Mouse (Mus musculus) limb, embryonic 12.5 days (tissue): ENCODE results near the gene Rbm17. TPM values are rescaled to one million over a fixed set of nuclear protein-coding genes. Genes with fewer than 3 reads are reported as not detected.
A peak's percentile ranks its signal among the peaks of the same experiment; 100 is the strongest.

Experiments used
- ATAC-seq: fragments of 200-750 bp; cut with Nextera tagmentation; 2 replicates; pipeline ENCODE4 v1.8.0; 2017; ENCODE audit warnings: low read depth, moderate TSS enrichment; ENCODE audit not compliant: insufficient number of reproducible peaks, insufficient read depth, low FRiP score, low TSS enrichment
- H3K27ac ChIP-seq: fragments of 300-500 bp; sonication (generic); 2 replicates; pipeline ENCODE4 v1.5.1; 2016; ENCODE audit warnings: mild to moderate bottlenecking, moderate library complexity
- H3K27me3 ChIP-seq: fragments of 300-500 bp; sonication (generic); 2 replicates; pipeline ENCODE4 v1.6.1; 2016; ENCODE audit warnings: mild to moderate bottlenecking, moderate library complexity
- H3K36me3 ChIP-seq: fragments of 300-500 bp; sonication (generic); 2 replicates; pipeline ENCODE4 v1.6.1; 2016; ENCODE audit warnings: mild to moderate bottlenecking, moderate library complexity
- H3K4me1 ChIP-seq: fragments of 300-500 bp; sonication (generic); replicated peaks from 2 replicates; pipeline ENCODE4 v1.6.1; 2016
- H3K4me2 ChIP-seq: fragments of 300-500 bp; sonication (generic); 2 replicates; pipeline ENCODE4 v1.6.1; 2016; ENCODE audit warnings: mild to moderate bottlenecking, moderate library complexity
- H3K4me3 ChIP-seq: fragments of 300-500 bp; sonication (generic); replicated peaks from 2 replicates; pipeline ENCODE4 v1.5.1; 2016; ENCODE audit warnings: mild to moderate bottlenecking
- H3K9ac ChIP-seq: fragments of 300-500 bp; sonication (generic); replicated peaks from 2 replicates; pipeline ENCODE4 v1.6.1; 2016; ENCODE audit warnings: mild to moderate bottlenecking, moderate library complexity
- H3K9me3 ChIP-seq: fragments of 300-500 bp; sonication (generic); 2 replicates; pipeline ENCODE4 v1.6.1; 2016; ENCODE audit warnings: mild to moderate bottlenecking, moderate library complexity
- WGBS: fragments of 180-500 bp; shearing (Covaris S2); methylation state at CpG from one replicate; pipeline ENCODE4 v1.1.7; 2016; 5-methylcytosine and 5-hydroxymethylcytosine counted together
- polyA plus RNA-seq: library from polyadenylated mRNA; unstranded; fragments of >200 nt; fragmentation: Nextera tagmentation; extraction: Ambion mirVana; gene quantifications from 2 replicates; pipeline ENCODE4 v1.2.1, GENCODE M21; 2016

The Rbm17 gene
- 189 and 193 TPM in 2 replicates for polyA plus RNA-seq

DNA sequence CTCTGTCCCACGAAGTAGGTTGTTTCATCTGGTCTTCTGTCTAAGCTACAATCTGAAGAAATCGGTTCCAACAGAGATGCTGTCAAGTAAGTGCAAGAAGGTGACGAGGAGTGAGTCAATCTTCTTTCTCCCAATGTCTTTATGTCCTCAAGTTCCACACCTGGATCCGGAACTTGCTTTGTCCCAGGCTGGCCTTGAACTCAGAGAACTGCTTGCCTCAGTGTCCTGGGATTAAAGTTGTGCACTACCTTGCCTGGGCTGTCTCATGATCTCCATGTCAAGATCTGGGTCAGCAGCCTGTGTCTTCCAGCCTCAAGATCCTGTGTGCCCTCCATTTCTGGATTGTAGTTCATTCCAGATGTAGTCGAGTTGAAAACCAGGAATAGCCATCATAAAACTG is at the start of gene Rbm17:
Gene Rbm17, minus strand, starts transcription at position 101 of the 400 bp plus-strand sequence.
- Histone ChIP-seq H3K9me3 (no peaks in the 10 kb centered on the region), H3K27me3 (no peaks in the 10 kb centered on the region), H3K36me3 (peaks cover 15% of the 10 kb centered on the region), H3K27ac (peak within 1 kb of the TSS; percentile 80), H3K4me3 (peak within 1 kb of the TSS; percentile 93), H3K4me2 (peak within 1 kb of the TSS; percentile 90), H3K4me1 (peaks cover 10% of the 10 kb centered on the region), H3K9ac (peak within 1 kb of the TSS; percentile 98)
- no peak for ATAC-seq
- WGBS = 84% methylated on average over 5 of the region's 5 CpGs

DNA sequence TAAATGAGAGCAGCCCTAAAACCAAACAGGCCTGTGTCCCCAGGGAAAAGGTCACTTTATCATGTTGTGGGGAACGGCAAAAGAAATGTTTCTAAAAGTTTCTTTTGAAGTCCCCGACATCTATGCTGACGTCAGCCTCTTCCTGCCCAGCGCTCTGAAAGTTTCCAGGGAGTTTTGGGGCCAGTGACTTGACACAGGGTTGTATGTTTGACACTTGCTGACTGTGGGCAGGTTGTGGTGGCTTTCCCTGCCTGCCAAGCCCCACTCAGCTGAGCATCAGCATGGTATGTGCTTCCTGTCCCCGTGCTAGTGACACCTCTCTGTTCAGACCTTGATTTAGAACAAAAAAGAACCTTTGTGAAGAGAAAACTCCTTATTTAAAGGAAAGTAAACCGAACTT is 49.4 kb upstream of the Rbm17 start:
- no peak overlapping the region for H3K4me2 ChIP-seq
- no peaks in the 10 kb centered on the region for H3K4me1 ChIP-seq
- H3K27ac ChIP-seq = no peak overlapping the region
- no peaks in the 10 kb centered on the region for H3K27me3 ChIP-seq
- ATAC-seq = no peak
- H3K36me3 ChIP-seq = no peaks in the 10 kb centered on the region
- 58% methylated on average over 6 of the region's 6 CpGs for whole genome bisulfite sequencing
- H3K9me3 ChIP-seq = no peaks in the 10 kb centered on the region
- no peak overlapping the region for H3K9ac ChIP-seq
- no peak overlapping the region for H3K4me3 ChIP-seq

DNA sequence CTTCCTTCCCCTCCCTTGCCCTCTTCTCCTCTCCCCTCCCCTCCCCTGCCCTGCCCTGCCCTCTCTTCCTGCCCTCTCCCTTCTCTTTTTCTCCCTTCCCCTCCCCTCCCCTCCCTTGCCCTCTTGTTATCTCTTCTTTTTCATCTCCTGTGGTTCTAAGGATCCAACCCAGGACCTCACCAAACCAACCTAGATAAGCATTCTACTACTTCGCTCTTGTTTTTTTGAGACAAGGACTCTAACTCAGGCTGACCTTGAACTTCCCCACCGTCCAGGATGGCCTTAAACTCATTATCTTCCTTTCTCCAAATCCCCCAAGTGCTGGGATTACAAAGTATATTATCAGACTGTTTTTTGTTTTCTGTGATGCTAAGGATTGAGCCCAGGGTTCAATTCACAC is 48.8 kb upstream of the Rbm17 start:
- H3K27ac ChIP-seq = no peak overlapping the region
- H3K9me3 ChIP-seq = no peaks in the 10 kb centered on the region
- H3K4me2 ChIP-seq = no peak overlapping the region
- 74% methylated on average over 2 of the region's 2 CpGs for WGBS
- H3K4me3 ChIP-seq = no peak overlapping the region
- H3K27me3 ChIP-seq = no peaks in the 10 kb centered on the region
- H3K4me1 ChIP-seq = no peaks in the 10 kb centered on the region
- no peak for ATAC-seq
- H3K9ac ChIP-seq = no peak overlapping the region
- H3K36me3 ChIP-seq = no peaks in the 10 kb centered on the region

DNA sequence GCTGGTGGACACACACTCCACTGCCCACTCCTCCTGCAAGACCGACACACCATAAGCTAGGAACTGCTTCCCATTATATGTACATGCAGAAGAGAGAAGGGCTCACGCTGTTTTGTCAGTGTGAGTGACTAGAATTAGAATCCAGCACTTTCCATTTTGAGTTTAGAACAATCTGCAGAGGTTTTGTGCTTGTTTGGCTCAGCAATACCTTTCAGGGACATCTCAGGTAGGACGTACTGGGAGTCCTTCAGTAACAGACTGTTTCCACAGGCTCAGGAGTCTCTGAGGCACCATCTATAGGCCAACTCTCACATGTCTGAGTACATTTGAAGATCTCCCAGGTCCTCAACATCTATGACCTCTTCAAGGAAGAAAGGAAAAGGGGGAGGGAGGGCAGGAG is 48.2 kb upstream of the Rbm17 start:
- no peak for ATAC-seq
- no peaks in the 10 kb centered on the region for H3K36me3 ChIP-seq
- no peak overlapping the region for H3K27ac ChIP-seq
- WGBS = 91% methylated on average over 3 of the region's 3 CpGs
- no peak overlapping the region for H3K9ac ChIP-seq
- H3K4me3 ChIP-seq = no peak overlapping the region
- no peaks in the 10 kb centered on the region for H3K27me3 ChIP-seq
- H3K4me2 ChIP-seq = no peak overlapping the region
- no peaks in the 10 kb centered on the region for H3K9me3 ChIP-seq
- no peaks in the 10 kb centered on the region for H3K4me1 ChIP-seq

DNA sequence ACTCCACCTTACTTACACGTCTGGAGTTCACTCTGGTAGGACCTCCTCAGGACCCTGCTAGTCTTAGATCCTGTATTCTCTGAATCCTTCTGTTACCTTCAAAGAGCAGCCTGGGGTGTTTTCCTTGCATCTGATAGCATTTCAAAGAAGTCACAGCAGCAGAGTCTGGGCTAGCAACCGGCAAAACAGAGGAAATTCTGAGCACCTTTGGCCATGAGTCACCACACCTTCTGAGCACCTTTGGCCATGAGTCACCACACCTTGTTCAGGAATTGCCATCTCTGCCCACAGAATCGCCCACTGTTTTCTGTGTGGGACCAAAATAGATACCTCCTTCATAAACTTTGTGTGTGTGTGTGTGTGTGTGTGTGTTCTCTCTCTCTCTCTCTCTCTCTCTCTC is 47.5 kb upstream of the Rbm17 start:
- H3K4me2 ChIP-seq = no peak overlapping the region
- ATAC-seq = no peak
- no peaks in the 10 kb centered on the region for H3K4me1 ChIP-seq
- H3K9ac ChIP-seq = no peak overlapping the region
- no peaks in the 10 kb centered on the region for H3K9me3 ChIP-seq
- H3K36me3 ChIP-seq = no peaks in the 10 kb centered on the region
- H3K4me3 ChIP-seq = no peak overlapping the region
- no peaks in the 10 kb centered on the region for H3K27me3 ChIP-seq
- WGBS = 54% methylated on average over 3 of the region's 3 CpGs
- H3K27ac ChIP-seq = no peak overlapping the region

DNA sequence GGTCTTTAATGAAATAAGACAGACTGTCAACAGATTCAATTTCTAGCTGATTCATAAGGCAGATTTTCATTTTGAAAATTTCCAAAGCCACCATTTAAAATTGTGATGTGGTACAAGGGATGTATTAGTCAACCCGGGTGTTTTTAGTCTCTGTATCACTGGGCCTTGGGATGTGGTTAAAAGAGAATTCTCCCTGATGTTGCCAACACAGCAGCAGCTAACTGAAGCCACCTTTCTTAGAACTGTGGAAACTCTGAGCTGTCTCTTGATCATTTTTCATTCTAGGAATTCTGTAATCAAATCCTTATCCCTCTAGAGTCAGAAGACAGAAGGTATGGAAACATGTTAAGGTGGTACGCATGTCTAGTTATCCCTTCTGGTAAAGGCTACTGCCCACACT is 41.3 kb upstream of the Rbm17 start:
- Histone ChIP-seq H3K9ac (no peak overlapping the region), H3K9me3 (no peaks in the 10 kb centered on the region), H3K27me3 (no peaks in the 10 kb centered on the region), H3K27ac (no peak overlapping the region), H3K36me3 (no peaks in the 10 kb centered on the region), H3K4me1 (no peaks in the 10 kb centered on the region), H3K4me2 (no peak overlapping the region), H3K4me3 (no peak overlapping the region)
- no peak for ATAC-seq
- 83% methylated on average over 2 of the region's 2 CpGs for WGBS

DNA sequence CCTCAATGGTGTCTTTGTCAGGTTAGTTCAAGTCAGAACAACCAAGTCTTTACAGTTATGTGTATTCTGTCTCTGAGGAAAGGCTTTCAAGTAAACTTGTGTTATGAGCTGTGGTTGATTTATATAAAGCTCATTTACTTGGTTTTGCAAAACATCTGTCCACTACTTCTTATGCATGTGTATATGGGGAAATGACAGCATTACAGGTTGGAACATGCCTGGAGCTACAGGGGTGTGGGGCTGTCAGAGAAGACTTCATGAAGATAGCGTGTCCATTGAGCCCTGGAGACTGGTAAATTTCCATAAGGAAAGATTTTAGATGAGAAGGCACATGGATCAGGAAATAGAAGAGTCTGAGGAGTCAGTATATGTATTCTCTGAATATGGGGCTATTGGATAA is 40.1 kb upstream of the Rbm17 start:
- WGBS = 84% methylated on average over 1 of the region's 1 CpGs
- Histone ChIP-seq H3K4me3 (no peak overlapping the region), H3K27me3 (no peaks in the 10 kb centered on the region), H3K9ac (no peak overlapping the region), H3K4me2 (no peak overlapping the region), H3K4me1 (no peaks in the 10 kb centered on the region), H3K27ac (no peak overlapping the region), H3K36me3 (no peaks in the 10 kb centered on the region), H3K9me3 (no peaks in the 10 kb centered on the region)
- ATAC-seq = no peak

DNA sequence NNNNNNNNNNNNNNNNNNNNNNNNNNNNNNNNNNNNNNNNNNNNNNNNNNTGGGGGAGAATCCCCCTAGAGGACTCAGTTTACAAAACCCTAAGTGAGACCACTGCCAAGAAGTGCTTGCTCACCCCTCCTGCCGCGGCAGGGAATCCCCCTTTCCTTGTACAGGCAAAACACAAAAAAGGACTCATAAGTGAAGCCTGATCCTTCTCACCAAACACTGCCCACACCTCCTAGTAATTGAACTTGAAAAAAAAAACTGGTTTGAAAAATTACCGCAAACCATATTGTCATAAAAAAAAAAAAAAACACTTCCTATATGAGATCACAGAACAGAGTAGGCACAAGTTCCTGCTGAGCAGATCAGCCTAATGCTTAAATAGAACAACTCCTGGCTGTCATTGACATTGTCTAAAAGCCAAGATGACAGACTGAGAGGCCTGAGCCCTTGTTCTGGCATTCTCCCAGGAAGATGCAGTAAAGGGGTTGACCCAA is 38.5 kb upstream of the Rbm17 start, which contains the start of gene Il2ra:
Gene Il2ra, plus strand, starts transcription at position 357 of the 491 bp plus-strand sequence.
- Histone ChIP-seq H3K9me3 (no peaks in the 10 kb centered on the region), H3K27me3 (no peaks in the 10 kb centered on the region), H3K27ac (no peak within 1 kb of the TSS), H3K4me1 (no peaks in the 10 kb centered on the region), H3K4me3 (no peak within 1 kb of the TSS), H3K36me3 (no peaks in the 10 kb centered on the region), H3K9ac (no peak within 1 kb of the TSS), H3K4me2 (no peak within 1 kb of the TSS)
- WGBS = 89% methylated on average over 3 of the region's 3 CpGs
- ATAC-seq = no peak

DNA sequence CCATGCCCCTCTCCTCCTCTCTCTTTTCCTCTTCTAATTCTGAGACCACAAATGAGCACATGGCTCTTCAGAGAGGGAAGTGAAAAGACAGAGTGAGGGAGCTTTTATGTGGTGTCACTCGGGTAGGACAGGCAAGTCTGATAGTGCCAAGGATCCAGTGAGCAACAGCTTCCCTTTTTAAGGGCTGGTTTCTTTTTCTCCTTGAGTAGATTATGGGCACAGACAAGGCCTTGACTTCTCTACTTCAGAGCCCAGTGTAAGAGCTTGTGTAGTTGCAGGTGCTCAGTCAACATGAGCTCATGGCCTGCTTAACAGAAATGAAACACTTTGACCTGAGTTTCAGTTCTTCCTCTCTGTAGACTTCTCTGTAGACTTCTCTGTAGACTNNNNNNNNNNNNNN is 33.2 kb upstream of the Rbm17 start:
- no peaks in the 10 kb centered on the region for H3K4me1 ChIP-seq
- no peak overlapping the region for H3K9ac ChIP-seq
- no peaks in the 10 kb centered on the region for H3K27me3 ChIP-seq
- no peaks in the 10 kb centered on the region for H3K9me3 ChIP-seq
- no peak overlapping the region for H3K4me2 ChIP-seq
- H3K27ac ChIP-seq = no peak overlapping the region
- 71% methylated on average over 1 of the region's 1 CpGs for WGBS
- ATAC-seq = no peak
- H3K36me3 ChIP-seq = no peaks in the 10 kb centered on the region
- H3K4me3 ChIP-seq = no peak overlapping the region

DNA sequence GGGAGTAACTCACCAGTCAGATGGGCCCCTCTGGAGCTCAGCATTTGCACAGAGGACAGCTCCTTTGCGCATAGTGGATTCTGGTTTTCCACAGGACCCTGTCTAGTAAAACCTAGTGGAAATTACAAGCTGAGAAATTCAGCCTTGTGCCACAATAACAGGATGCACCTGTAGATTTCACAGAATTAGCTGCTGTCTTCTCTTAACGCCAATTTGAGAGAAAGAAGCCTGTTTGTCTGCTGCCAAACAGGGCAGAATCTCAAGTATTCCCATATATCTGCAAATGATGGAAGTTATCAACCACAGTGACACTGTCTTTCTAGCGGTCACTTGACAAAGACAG is 32.2 kb upstream of the Rbm17 start:
- Histone ChIP-seq H3K27me3 (no peaks in the 10 kb centered on the region), H3K4me2 (no peak overlapping the region)
- ATAC-seq = no peak

DNA sequence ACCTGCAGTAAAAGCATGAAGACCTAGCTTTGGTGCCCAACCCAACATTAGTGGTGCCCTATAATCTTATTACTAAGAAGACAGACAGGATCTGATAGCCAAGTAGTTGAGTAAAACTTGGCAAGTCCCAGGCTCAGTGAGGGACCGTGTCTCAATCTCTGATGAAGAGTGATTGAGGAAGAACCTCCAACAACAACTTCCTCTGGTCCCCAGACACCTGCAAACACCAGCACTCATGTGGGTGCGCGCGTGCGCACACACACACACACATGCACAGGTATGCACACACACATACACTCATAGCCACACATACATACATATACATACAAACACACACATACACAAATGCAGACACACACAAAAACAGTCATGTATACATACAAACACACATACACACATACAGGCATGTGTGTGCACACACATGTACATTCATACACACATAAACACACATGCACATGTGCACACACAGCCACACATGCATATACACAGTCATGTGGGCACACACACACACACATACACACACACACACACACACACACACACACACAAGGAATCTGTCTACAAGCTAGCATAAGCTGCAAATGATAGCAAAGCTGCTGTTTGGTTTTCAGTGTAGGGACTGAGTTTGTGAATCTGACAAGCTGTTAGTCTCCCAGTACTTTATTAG is 31.7 kb upstream of the Rbm17 start:
- 94% methylated on average over 5 of the region's 5 CpGs for WGBS
- H3K4me1 ChIP-seq = no peaks in the 10 kb centered on the region
- no peak overlapping the region for H3K9ac ChIP-seq
- no peak overlapping the region for H3K27ac ChIP-seq
- no peak overlapping the region for H3K4me3 ChIP-seq
- H3K9me3 ChIP-seq = no peaks in the 10 kb centered on the region
- no peak for ATAC-seq
- H3K27me3 ChIP-seq = no peaks in the 10 kb centered on the region
- H3K36me3 ChIP-seq = no peaks in the 10 kb centered on the region
- no peak overlapping the region for H3K4me2 ChIP-seq

More for the DNA sequence above, 32.2 kb upstream of the Rbm17 start:
- no peak overlapping the region for H3K27ac ChIP-seq
- 72% methylated on average over 3 of the region's 3 CpGs for WGBS
- no peak overlapping the region for H3K4me3 ChIP-seq
- no peaks in the 10 kb centered on the region for H3K36me3 ChIP-seq
- H3K9me3 ChIP-seq = no peaks in the 10 kb centered on the region
- no peak overlapping the region for H3K9ac ChIP-seq
- no peaks in the 10 kb centered on the region for H3K4me1 ChIP-seq

DNA sequence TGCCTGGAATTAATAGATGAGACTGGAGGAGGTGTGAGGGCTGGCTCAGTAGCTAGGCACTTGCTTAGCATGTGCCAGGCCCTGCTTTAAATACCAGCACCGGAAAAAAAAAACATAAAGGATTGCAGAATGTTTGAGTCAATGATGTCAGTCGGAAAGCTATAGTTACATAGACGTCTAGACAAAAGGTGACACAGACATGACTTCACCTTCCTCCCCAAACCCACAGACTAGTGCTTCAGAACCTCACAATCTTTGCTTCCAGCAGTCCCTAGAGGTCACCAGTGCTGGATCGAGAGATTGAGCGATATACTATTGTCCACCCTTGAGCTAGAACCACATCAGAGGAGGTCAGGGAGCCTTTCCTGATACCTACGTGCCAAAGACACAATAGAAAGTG is 31.1 kb upstream of the Rbm17 start:
- Histone ChIP-seq H3K27me3 (no peaks in the 10 kb centered on the region), H3K27ac (no peak overlapping the region), H3K9ac (no peak overlapping the region), H3K36me3 (no peaks in the 10 kb centered on the region), H3K4me2 (no peak overlapping the region), H3K4me1 (no peaks in the 10 kb centered on the region), H3K9me3 (no peaks in the 10 kb centered on the region), H3K4me3 (no peak overlapping the region)
- ATAC-seq = no peak
- WGBS = 89% methylated on average over 6 of the region's 6 CpGs
